Mouse (Mus musculus) monocyte, adult 5-6 weeks (primary cell): ENCODE measurements around the gene Gm28729. TPM values are rescaled to one million over a fixed set of nuclear protein-coding genes. Genes with fewer than 3 reads are reported as not detected.
"Not testable (repeated sequence)": the region's sequence is repeated elsewhere in the genome, so short reads cannot be mapped to it uniquely, and the experiment has no call there.

Experiments
- ATAC-seq: fragments of 153-309, 156-312 bp; replicated peaks from 2 replicates; pipeline ENCODE4 v1.8.0; 2017; ENCODE audit warnings: mild to moderate bottlenecking; ENCODE audit not compliant: low TSS enrichment, insufficient number of reproducible peaks, severe bottlenecking, poor library complexity, low FRiP score
- total RNA-seq: library from RNA; stranded (forward); fragments of 200-1000, 200-491, 200-594 nt; gene quantifications from 3 replicates; pipeline ENCODE4 v1.2.3, GENCODE M21; 2017

Gene Gm28729
- total RNA-seq: not detected in 3 replicates

DNA sequence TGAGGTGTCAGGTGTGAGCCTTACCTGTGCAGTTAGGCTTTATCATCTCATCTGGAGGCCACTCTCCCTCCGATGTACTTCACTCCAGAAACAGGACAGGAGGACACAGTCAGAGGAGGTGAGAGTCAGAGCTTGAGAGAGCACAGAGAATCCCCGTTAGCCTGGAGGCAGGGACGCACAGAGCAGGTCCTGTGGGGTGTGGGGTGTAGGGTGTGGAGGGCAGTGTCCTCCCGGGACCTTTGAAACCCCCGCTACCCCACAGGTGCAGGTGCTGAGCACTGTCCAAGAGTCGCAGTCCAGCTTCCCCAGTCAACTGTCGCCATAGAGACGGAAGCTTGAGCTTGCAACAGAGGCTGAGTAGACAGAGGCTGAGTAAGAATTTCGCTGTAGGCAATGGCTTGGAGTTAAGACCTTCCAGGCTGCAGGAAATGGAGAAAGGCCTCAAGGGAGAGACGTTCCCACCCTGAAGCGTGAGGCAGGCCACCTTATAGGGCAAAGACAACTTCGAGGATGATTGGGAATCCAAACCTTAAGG is at the start of gene Gm28729:
Gene Gm28729, minus strand, starts transcription at position 293 of the 535 bp plus-strand sequence.
- ATAC-seq: no peak

DNA sequence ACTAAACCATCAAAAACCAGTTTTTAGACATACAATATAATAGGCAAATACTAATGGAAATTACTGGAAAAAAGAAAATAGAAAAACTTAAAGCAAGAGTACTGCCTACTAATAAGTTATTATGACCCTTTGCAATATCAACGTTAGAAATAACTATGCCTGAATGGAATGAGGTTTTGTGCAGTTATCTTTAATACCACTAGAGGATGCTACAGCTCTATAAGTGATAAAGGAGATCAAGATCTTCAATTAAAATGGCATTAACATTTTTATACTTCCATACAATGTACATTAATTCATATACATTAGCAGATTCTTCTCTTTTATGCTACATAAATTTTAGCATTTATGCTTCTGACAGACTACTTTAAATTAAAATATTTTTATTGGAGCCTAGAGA is 48.2 kb upstream of the Gm28729 start:
- ATAC-seq: no peak

DNA sequence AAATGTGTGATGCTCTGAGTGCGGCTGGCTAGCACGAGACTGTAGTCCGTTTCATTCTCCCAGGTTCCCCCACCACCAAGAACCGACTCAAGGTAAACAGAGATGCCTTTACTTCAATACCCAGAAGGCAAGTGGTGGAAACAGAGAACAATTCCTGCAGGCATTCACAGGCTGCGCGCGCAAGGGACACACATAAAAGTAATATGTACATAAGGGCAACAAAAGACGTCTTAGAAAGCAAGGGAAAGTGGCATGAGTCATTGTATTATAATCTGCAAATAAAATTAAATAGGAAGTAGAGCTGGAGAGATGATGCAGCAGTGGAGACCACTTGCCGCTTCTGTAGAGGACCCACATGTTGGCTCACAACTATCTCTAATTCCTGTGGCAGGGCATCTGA is 47.7 kb upstream of the Gm28729 start:
- ATAC-seq: no peak

DNA sequence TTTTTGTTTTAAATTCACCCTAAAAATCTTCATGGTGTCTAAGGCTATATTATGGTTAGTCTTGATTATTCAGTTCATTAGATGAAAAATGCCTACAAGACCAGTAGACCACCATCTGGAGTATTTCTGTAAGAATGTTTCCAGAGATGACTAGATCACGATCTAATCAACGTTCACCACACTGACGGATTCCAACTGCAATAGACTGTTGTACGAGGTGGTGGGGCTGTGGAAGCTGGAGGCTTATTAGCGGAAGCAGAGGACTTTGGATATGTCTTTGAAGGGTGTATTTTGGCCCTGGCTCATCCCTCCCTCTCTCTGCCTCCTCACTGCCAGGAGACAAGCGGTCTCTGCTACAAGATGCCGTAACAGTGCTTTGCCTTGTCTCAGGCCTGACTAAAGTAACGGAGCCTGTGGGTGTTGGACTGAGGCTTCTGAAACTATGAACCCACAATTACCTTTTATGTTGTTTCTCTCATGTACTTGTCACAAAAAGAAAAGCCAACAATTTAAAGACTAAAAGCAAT is 41.5 kb upstream of the Gm28729 start:
- no peak for ATAC-seq

DNA sequence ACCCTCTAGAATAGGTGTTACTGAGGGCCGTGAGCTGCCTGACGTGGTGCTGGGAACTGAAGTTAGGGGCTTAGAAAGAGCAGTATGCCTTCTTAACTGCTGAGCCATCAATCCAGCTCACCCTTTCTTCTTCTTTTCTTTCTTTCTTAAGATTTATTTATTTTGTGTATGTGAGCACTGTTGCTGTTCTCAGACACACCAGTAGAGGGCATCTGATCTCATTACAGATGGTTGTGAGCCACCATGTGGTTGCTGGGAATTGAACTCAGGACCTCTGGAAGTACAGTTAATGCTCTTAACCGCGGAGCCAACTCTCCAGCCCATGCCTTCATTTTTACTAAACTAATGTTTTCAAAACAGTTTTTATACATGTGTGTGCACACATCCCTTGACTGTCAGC is 38.4 kb upstream of the Gm28729 start:
- no peak for ATAC-seq

DNA sequence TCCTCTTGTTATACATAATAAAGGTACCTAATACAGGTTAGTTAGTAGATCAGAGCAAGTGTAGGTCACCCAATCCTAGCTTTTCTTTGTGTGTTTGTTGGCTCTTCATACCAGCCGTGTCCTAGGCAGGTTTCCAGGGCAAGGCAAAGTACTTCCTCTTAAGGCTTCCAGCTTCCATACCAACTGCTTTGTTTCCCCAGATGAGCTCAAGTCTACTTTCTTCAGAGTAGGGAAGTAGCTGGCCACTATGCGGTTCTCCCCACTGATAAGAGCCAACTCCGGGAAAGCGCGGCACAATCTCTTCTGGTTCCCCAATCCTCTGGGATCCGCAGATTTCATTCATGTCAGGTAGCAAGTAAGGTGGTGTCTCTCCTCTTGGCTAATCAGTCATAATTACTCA is 34.1 kb upstream of the Gm28729 start:
- no peak for ATAC-seq

DNA sequence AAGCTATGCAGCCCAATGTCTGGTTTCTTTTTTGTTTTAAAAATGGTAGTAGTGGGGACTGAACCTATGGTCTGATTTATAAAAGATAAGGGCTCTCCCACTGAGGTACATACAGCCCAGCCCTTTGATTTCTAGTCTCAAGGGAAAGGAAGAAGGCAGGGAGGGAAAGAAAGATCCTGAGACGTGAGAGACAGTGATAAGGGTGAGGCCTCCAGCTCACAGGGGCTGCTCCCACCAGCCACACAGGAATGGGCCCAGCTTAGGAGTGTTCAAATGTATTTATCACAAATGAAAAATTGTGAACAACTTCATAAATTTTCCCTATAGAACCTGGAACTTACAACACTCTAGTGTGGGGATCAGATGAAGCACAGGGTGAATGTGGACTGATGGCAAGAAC is 33.5 kb upstream of the Gm28729 start:
- ATAC-seq: no peak

DNA sequence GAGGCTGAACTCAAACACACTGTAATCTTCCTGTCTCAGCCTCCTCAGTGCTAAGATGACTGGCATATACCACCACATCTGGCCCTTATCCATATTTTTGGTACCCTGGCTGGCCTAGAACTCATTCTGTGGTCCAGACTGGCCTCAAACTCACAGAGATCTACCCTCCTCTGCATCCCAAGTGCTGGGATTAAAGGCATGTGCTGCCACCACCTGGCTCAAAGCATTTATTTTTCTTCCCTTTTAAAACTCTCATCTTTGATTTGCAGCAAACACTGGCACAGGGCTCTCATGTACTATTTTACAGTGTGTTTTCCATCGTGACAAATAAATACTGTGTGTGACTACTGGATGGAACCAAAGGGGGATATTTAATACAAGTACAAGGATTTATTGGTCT is 29.0 kb upstream of the Gm28729 start:
- ATAC-seq: no peak

DNA sequence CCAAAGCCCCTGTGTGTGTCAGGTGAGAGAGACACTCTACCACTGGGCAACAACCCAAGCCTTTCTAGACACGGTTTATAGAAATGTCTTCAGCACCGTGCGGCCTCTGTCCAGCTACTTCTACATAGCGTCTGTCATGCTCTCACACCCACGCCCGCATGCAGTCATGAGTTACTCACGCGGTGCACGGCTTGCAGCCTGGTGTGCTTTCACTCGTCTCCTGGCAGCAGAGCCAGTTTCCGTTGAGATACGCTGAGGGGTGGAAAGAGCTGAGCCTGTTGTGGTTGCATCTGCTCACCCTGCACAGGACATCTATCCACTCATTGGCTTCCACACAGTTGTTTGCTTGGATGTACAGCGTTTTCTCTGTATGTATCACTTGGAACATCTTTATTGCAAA is 20.3 kb upstream of the Gm28729 start:
- ATAC-seq: no peak

DNA sequence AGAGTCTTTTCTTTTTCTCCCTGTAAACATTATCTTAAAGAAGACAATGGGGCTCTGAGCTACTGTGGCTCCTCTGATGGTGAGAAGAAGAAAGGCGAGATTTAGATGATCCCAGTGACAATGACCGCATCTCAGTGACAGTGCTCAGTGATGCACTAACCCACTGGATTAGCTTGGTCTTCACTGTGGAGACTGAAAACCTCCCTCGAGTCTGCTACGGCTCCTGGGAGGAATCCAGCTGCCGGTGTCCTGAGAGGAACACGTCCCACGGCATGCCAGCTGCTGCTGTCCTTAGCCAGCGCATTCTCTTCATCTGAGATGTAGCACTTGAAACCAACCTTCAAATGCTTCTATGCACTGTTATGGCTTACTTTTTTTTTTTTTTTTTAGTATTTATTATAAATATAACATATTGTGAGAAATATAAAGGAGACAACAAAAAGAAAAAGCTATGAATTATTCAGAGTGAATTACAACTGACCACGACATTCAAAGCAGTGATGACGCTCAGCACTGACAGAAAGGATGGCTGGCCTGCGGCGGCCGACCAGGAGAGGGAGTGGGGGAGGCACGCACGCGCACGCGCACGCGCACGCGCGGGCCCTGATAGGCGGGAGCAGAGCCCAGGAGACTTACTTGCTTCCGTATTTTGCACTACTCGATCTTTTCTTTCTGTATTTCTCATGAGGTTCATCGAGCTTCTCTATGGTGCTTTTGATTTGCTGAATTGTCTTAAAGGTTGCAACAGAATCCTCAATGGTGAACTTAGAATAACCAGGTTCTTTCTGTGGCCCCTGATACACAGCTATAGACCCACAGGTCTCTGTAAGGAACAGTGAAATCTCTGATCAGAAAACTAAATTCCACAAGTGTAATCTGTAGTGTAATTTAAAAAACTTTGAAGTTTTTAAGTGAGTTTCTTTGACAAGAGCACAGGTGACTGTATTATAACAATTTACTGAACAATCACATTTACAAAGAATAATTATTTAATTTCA is 18.9 kb upstream of the Gm28729 start:
- ATAC-seq: peak; percentile 74; the same call in 1 of the 2 replicates

DNA sequence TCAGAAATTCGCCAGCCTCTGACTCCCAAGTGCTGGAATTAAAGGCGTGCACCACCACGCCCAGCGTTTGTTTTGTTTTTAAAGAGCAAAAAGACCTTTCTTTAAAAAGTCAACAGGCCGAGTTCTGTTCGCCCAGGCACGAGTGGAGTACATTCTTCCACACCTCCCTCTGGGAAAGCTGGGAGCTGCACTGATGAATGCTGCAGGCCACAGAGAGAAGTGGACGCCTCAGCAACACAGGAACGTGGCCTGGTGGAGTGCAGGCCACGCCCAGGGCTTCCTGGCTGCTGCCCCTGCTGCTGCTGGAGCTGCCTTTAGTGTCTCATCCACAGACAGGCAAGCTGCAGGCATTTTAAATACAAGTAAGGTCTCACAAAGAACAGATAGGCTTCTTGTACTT is 13.9 kb upstream of the Gm28729 start:
- ATAC-seq: no peak

DNA sequence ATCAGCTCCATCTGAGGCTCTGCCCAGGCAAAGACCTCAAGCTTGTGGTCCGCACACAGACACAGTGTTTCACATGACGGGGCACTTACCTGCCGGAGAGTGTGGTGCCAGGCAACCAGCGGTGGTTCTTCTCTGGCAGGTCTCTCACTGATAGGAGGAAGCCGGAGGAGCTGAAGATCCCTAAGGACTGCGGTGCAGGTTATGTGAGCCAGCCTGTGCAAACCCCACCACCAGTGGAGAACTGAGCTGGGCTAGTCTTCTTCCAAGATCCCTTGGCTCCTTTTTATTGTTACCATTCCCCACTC is 12.5 kb upstream of the Gm28729 start:
- ATAC-seq: no peak

DNA sequence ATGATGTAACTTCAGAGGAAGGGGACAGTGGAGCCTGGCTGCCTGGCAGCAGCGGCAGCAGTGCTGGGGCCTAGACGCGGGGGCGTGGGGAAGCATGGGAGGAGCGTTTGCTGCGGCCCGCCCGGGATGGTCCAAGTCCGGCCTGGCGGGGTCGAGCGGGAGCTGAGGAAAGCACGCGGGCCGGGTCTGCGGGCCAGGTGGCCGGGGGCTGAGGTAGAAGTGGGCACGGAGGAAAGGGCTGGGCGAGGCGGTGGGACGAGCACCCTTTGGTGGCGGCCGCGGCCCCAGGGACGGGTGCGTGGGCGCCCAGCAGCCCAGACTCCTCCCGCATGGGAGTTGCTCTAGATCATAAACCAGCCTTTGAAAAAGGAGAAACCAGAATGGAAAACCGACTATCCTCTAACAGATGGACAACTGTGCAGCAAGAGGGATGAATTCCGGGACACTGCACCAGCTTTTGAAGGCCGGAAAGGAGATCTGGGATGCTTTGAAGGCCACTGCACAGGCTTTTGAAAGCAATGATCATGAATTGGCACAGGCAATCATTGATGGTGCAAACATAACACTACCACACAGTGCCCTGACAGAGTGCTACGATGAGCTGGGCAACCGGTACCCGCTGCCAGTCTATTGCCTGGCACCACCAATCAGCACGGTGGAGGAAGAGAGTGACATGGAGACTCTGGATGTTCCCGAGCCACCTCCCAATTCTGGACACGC is 12.0 kb upstream of the Gm28729 start:
- 0 out of 2 replicates have a peak, but pooled peaks have one; percentile 27 for ATAC-seq

DNA sequence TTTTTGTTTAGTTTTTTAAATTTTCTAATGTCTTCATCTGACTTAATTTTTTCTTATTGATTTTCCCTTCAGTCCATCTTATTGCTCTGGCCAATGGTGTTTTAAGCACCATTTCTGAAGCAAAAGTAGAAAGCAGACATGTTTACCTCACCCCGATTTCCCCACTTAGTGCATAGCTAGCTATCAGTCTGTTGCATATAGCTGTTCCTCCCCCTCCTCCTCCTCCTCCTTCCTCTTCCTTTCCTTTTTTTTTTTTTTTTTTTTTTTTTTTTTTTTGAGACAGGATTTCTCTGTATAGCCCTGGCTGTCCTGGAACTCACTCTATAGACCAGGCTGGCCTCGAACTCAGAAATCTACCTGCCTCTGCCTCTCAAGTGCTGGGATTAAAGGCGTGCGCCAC is 11.0 kb upstream of the Gm28729 start:
- ATAC-seq: not testable (repeated sequence)

DNA sequence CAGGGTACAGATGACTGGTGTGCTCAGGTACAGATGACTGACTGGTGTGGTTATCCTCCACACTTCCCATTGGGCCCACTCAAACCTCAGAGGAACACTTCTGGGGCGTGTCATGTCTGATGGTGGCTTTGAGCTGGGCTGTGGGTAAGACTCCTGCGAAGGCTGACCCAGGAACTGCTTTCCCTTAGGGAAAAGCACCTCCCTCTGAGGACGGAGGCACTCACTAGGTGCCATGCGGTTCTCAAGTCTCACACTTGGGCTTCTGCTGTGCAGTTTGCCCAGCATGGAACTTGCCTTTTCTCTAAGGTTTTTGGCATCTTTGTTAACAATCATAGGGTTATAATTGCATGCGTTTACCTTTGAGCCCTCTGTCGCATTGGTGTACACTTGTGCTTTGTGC is 10.4 kb upstream of the Gm28729 start:
- 0 out of 2 replicates have a peak, but pooled peaks have one; percentile 15 for ATAC-seq

DNA sequence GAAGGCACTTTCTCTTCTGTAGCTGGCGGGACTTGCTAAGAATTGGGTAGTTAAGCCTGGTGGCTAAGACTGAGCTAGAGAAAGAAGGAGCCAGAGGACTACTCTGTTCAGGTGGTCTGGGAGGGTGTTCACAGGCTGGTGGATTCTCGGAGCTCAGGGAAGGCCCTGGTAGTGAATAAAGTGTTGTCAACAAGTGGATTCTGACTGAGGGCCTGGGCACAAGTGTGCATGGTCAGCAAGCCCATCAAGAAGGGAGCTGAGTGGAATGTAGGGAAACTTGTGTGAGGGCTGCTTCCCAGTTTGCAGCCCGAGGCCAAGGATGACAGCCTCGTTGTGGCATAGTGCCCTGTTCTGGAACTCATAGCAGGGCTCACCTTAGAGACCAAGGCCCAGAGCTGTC is 9.2 kb upstream of the Gm28729 start:
- ATAC-seq: no peak

DNA sequence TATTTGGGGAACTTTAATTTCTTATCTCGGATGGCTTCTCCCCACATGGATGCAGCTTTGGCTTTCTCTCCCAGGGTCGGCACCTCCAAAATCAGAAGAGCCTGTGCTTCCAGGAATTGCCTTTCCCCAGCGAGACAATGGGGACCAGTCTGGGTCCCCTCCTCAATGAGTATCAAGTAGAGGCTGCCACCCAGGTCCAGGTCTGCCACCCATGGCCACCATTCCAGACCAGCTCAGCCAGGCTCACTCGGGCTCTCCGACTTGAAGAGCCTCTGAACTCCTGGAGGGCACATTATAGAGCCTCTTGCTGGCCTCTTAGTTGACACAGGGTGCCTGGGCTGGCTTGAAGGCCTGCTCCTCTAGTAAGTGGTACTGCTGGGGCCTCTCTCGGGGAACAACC is 8.4 kb upstream of the Gm28729 start:
- no peak for ATAC-seq

DNA sequence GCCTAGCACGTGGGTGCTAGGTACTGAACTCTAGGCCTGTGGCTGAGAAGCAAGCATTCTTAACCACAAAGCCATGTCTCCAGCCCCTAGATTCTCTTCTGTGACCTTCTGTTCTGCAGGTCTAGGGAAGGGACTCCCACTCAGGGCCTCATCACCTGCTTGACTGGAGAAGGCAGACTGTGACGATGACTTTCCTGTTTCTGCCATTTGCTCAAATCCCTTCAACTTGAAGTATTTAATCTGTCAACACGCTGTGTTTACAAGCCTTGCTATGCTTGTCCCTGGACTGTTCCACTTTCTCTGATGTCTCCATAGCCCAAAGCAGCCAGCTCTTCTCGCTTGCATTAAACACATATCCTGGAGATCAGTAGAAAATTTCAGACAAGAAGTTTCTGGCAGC is 7.5 kb upstream of the Gm28729 start:
- no peak for ATAC-seq

DNA sequence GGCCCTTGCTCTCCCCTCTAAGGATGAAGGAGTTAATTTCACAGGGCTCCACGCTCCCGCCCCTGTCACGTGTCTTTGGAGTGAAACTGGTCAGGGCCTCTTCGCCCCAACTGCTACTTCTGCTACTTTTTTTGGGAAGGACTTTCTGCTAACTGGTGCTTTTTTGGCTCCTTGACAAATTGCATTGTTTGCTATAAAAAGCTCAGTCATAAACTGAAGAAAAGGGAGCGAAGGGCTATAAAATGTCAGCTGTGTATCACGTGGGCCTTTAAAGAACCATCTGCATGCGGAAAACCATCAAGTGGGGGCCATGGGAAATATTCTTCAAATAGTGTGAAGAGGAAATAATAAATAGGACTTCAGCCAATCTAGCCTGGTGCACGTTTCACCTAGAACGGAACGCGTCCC is 5.6 kb upstream of the Gm28729 start:
- ATAC-seq: no peak
